Mouse (Mus musculus) small intestine, adult 2 months (tissue): ENCODE results near the gene Olfr12. TPM values are rescaled to one million over a fixed set of nuclear protein-coding genes. Genes with fewer than 3 reads are reported as not detected.

Source experiments
- H3K27ac ChIP-seq: fragments of 200-500 bp; 2 replicates; pipeline ENCODE4 v1.5.1; 2012; ENCODE audit warnings: low read depth, low read length, control low read depth, inconsistent platforms; ENCODE audit not compliant: insufficient read depth
- H3K27me3 ChIP-seq: fragments of 200-500 bp; 2 replicates; pipeline ENCODE4 v1.6.1; 2012; ENCODE audit warnings: mild to moderate bottlenecking, moderate library complexity, low read length, inconsistent platforms; ENCODE audit not compliant: control insufficient read depth, insufficient read depth
- H3K36me3 ChIP-seq: fragments of 200-500 bp; 2 replicates; pipeline ENCODE4 v1.6.1; 2012; ENCODE audit warnings: mild to moderate bottlenecking, low read length, control low read depth, inconsistent platforms; ENCODE audit not compliant: control insufficient read depth, insufficient read depth
- H3K4me1 ChIP-seq: fragments of 200-500 bp; 2 replicates; pipeline ENCODE4 v1.6.1; 2012; ENCODE audit warnings: low read length, inconsistent platforms, mixed read lengths; ENCODE audit not compliant: control insufficient read depth, insufficient read depth, insufficient read length
- H3K4me3 ChIP-seq: fragments of 200-500 bp; 2 replicates; pipeline ENCODE4 v1.5.1; 2012; ENCODE audit warnings: low read depth, mild to moderate bottlenecking, control low read depth, inconsistent platforms, low read length, moderate library complexity
- CTCF ChIP-seq: fragments of 200-500 bp; IDR thresholded peaks from 2 replicates; pipeline ENCODE4 v1.5.1; 2012; ENCODE audit warnings: low read depth, mild to moderate bottlenecking, control low read depth, inconsistent platforms, low read length, moderate library complexity, mixed read lengths; ENCODE audit not compliant: insufficient replicate concordance, insufficient read length; ENCODE audit errors: extremely low read depth
- POLR2A ChIP-seq: fragments of 200-500 bp; IDR thresholded peaks from 2 replicates; pipeline ENCODE4 v1.6.1; 2012; ENCODE audit warnings: low read depth, mild to moderate bottlenecking, control low read depth, inconsistent platforms, low read length, moderate library complexity
- WGBS: fragments of 180-500 bp; shearing (Covaris S2); methylation state at CpG from one replicate; pipeline ENCODE4 v1.1.7; 2018; 5-methylcytosine and 5-hydroxymethylcytosine counted together
- polyA plus RNA-seq: library from polyadenylated mRNA; depleted of rRNA; stranded (reverse); fragments of >200 nt; gene quantifications from 2 replicates; pipeline ENCODE4 v1.2.3, GENCODE M21; 2012

Olfr12 gene
- polyA plus RNA-seq, 1 experiment = not detected

- peaks cover 5% of the 10 kb centered on the region; the same call in 1 of the 2 replicates for H3K4me1 ChIP-seq
- H3K4me3 ChIP-seq = no peak overlapping the region
- WGBS = 70% methylated on average over 4 of the region's 4 CpGs
- no peaks in the 10 kb centered on the region for H3K27me3 ChIP-seq
- H3K36me3 ChIP-seq = no peaks in the 10 kb centered on the region
- TF ChIP-seq POLR2A (no peak), CTCF (no peak)
- no peak overlapping the region for H3K27ac ChIP-seq
Measured at GRCm38 (mm10) chr1:92647026-92647425, 29.4 kb downstream of the Olfr12 start.

- Histone ChIP-seq H3K27me3 (no peaks in the 10 kb centered on the region), H3K4me3 (no peak overlapping the region), H3K36me3 (no peaks in the 10 kb centered on the region), H3K27ac (no peak overlapping the region), H3K4me1 (peaks cover 2% of the 10 kb centered on the region; the same call in 1 of the 2 replicates)
- no peak for TF ChIP-seq POLR2A
- TF ChIP-seq CTCF = peak; percentile 89; the same call in 1 of the 2 replicates
- WGBS = 9% methylated on average over 8 of the region's 8 CpGs
Measured at GRCm38 (mm10) chr1:92647752-92648151, 30.2 kb downstream of the Olfr12 start.

DNA sequence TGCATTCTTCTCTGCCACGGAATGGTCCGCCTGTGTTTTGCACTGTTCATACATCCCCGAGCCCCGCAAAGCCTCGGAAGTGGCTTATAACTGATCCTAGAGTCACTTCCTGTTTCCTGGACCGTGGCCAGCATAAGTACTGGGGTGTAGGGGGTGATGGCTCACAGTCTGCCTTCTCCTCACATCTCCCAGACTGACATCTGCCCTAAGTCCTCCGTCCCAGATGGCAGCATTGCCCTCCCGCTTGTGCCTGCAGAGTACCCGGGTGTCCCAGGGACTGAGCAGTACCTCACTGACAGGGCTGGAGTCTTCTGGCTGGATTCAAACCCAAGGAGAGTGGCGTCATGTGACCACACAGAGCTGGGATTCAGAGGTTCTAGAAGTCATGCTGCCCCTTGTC is 30.6 kb downstream of the Olfr12 start:
- H3K4me3 ChIP-seq = no peak overlapping the region
- no peaks in the 10 kb centered on the region for H3K36me3 ChIP-seq
- H3K27me3 ChIP-seq = no peaks in the 10 kb centered on the region
- no peak overlapping the region for H3K27ac ChIP-seq
- TF ChIP-seq CTCF = no peak
- TF ChIP-seq POLR2A = no peak
- peaks cover 2% of the 10 kb centered on the region; the same call in 1 of the 2 replicates for H3K4me1 ChIP-seq
- 36% methylated on average over 10 of the region's 10 CpGs for WGBS

GRCm38 (mm10) chr1:92648673-92649072 is 31.1 kb downstream of the Olfr12 start, which contains the start of gene Otos:
TSS of gene Otos (minus strand) at chr1:92648841.
- no peak within 1 kb of the TSS for H3K27ac ChIP-seq
- 16% methylated on average over 8 of the region's 8 CpGs for whole genome bisulfite sequencing
- TF ChIP-seq CTCF (peak; percentile 75; the same call in 1 of the 2 replicates), POLR2A (no peak)
- peaks cover 2% of the 10 kb centered on the region; the same call in 1 of the 2 replicates for H3K4me1 ChIP-seq
- no peak within 1 kb of the TSS for H3K4me3 ChIP-seq
- no peaks in the 10 kb centered on the region for H3K36me3 ChIP-seq
- H3K27me3 ChIP-seq = no peaks in the 10 kb centered on the region

DNA sequence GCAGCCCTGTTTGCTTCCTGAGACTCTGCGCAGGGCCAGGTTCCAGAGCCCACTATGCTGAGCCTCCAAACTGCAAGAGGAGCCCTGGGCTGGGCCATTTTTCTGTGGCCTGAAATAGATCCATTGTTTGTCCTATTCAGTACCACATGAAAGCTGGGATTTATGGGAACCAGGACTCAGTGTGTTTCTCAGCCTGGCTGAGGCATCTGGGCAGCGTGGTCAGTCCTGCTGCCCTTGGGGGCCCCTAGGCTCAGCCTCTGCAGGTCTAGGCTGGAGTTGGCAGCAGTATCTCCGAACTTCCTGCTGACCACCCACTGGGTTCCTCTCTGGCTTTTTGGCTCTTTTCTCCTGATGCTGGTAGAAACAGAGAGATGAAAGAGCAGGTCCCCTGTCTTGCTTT is 33.9 kb downstream of the Olfr12 start:
- Histone ChIP-seq H3K27me3 (no peaks in the 10 kb centered on the region), H3K27ac (no peak overlapping the region), H3K4me3 (no peak overlapping the region), H3K36me3 (no peaks in the 10 kb centered on the region), H3K4me1 (peaks cover 2% of the 10 kb centered on the region; the same call in 1 of the 2 replicates)
- WGBS = 77% methylated on average over 3 of the region's 3 CpGs
- TF ChIP-seq CTCF = no peak
- no peak for TF ChIP-seq POLR2A

GRCm38 (mm10) chr1:92653179-92653578 is 35.6 kb downstream of the Olfr12 start:
- Histone ChIP-seq H3K27ac (no peak overlapping the region), H3K4me3 (no peak overlapping the region), H3K4me1 (peaks cover 2% of the 10 kb centered on the region; the same call in 1 of the 2 replicates), H3K36me3 (no peaks in the 10 kb centered on the region), H3K27me3 (no peaks in the 10 kb centered on the region)
- TF ChIP-seq POLR2A = no peak
- no peak for TF ChIP-seq CTCF
- 87% methylated on average over 3 of the region's 3 CpGs for WGBS

DNA sequence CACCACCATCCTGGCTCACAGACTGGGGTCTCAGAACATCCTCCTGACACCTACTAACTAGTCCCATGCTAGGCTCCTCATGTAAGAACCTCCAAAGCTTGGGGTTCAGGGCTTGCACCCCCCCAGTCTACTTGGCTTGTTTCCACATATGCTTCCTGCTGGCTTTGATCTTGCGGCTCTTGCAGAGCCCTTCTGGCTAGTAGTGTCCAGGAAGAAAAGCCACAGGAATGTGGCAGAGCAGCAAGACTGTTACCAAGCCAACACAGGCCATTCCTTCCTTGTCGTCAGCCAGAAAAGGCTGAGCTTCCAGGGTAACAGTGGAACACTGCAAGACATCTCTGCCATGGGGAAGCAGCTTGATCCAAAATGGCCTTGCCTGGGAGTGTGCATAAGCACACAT is 37.1 kb downstream of the Olfr12 start:
- WGBS = 49% methylated on average over 2 of the region's 2 CpGs
- H3K27me3 ChIP-seq = no peaks in the 10 kb centered on the region
- no peak overlapping the region for H3K27ac ChIP-seq
- TF ChIP-seq CTCF (no peak), POLR2A (no peak)
- H3K36me3 ChIP-seq = no peaks in the 10 kb centered on the region
- no peak overlapping the region for H3K4me3 ChIP-seq
- no peaks in the 10 kb centered on the region for H3K4me1 ChIP-seq
